Mouse (Mus musculus) layer of hippocampus, adult 8-10 months (tissue): ENCODE data around the gene Rnf214. TPM values are rescaled to one million over a fixed set of nuclear protein-coding genes. Genes with fewer than 3 reads are reported as not detected.

Experiments
- DNase-seq, 2 experiments: peaks; one replicate each; pipeline ENCODE4 v3.0.0; 2022; ENCODE audit warnings: low spot score in 2 of 2
- total RNA-seq, 4 experiments: library from RNA; stranded (reverse); gene quantifications; 2 replicates each; pipeline ENCODE4 v1.2.4; 2022

Rnf214 gene
- 10 to 100 TPM; 67.3 to 79.6 (median 72.2) TPM for total RNA-seq

DNA sequence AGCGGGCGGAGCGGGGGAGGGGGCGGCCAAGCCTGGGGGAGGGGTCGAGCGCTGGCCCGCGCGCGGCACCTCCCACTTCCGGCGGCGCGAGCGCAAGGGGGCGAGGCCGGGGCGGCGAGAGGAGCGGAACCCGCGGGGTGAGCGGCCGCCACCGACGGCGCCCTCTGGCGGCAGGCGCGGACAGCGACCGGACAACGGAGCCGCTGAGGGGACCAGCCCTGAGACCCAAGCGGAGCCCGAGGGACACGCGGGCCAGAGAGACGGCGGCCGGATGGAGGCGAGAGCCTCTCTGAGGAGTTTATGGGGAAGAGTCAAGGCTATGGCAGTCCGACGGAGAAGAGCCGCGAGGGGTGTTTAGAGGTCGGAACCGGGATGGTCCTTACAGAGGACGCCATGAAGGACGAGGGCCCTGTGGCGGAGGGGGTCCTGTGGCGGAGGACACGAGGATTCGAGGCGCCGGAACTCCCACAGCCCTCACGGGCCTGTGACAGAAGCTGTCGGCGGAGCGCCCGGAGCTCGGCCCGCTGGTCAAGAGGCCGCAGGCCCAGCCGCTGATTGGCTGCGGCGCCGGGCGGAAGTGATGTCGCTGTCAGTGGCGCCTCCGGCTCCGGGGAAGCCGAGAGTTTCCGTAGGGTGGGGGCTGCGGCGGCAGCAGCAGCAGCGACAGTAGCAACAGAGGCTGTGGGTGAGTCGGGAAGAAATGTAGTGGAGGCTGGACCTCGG lies at the start of gene Rnf214, which contains the start of gene Pcsk7:
TSS of gene Rnf214 (minus strand) at position 557 of the 723 bp plus-strand sequence.
TSS of gene Pcsk7 (plus strand) at position 143 of the 723 bp plus-strand sequence.
- peak; percentile 78 to 86 for DNase-seq

GRCm38 (mm10) chr9:45955107-45955963 lies 48.6 kb upstream of the Rnf214 start, which contains the start of gene Sidt2:
TSS of gene Sidt2 (minus strand) at chr9:45955258.
- DNase-seq: peak; percentile 82 to 91

DNA sequence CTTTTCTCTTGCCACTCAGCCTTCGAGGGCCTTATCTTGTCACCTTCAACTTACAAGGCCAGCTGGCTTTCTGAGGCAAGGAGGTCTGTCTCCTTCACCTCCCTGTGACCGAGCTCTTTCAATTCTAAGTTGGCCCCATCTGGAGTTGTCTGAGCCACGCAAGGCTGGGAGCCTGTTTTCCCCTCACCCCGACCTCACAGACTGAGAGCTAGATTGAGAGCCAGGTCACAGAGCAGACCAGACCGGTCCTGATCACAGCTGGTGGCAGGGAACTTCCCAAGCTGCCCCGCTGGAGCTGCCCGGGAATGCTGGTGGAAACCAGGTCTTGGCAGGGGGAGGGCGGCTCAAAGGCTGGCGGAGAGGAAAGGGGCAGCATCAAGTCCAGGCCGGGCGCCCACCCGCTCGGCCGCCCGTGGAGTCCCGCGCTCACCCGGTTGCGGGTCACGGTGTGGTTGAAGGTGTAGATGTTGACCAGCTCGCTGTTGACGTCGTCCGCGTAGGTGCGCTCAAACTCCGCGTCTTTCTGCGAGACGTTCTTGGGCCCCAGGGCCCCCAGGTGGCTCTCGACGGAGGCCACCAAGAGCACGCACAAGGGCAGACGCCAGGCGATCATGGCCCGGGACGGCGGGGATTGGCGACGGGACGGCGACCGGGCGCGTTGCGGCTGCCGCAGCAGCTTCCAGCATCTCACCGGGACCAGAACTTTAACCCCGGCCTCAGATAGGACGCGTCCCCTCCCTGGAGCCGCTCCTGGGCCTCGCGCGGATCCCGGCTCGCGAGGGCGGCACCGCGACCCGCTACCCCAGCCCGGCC lies 47.8 kb upstream of the Rnf214 start:
- DNase-seq: peak in 1 of 2 experiments; percentile 35

DNA sequence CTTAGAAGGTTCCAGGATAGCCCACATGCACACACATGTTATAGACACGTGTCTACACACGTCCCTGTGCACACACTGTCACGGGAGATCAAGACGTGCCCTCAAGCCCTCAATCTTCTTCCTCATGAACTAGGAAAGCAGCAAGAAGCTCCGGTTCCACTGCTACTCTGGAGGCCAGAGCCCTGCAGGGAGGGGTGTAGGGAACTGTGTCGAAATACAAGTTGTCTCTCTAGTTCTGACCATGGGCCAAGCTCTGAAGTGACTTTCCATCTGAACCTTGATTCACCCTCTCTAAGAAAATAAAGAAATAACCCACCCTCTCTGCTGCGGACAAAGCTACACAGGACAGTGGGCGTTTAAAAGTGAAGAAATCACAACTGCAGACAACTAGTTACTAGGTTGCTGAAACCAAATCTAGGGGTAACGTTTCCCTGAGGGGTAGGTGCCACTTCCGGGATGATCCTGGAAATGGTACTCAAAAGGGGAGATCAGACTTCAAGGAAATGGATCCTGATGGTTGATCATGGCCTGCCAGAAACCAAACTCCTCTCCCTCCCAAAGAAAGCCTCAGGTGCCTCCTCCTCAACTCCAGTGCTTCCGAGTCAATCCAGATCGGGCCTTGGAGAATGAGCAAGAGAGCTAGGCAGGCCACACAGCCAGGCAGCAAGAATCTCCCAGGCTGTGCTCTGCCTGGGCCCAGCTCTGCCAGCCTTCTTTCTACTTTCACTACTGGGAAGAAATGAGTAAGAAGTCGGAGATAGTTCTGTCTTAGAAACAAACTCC lies 47.0 kb upstream of the Rnf214 start:
- no peak for DNase-seq

DNA sequence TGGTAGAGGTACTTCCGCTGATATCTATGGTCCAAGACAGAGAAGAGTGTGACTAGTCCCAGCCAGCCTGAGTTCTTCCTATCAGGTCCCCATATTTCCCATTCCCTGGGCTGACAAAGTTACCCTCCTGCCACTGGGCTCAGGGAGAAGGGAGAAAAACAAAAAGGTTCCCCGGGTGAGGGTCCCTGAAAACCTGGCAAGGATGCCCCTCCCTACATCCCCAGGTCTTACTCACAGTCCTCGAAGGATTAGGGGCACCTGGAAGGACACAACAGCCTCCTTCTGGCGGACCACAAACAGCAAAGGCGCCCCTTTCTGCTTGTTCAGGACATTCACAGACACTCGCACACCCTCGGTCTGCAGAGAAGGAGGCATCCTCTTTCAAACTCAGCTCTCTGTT lies 46.2 kb upstream of the Rnf214 start:
- no peak for DNase-seq

DNA sequence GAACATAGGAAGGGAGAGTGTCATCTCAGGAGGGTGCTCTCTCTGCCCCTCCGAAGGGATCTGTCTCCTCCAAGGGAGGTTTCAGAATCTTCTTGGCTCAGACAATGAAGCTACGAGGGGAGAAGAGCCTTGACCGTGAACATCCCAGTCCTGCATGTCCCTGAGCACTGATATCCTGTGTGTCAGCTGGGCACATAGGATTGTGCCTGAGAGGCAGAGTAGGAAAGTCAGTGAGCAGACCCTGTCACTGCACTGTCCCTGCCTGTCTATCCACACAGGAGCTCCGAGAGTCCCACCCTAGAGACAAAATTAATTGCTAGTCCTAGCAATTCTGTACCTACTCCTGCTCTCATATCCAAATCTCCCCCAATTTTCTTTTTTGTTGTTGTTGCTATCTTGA lies 45.3 kb upstream of the Rnf214 start:
- no peak for DNase-seq

DNA sequence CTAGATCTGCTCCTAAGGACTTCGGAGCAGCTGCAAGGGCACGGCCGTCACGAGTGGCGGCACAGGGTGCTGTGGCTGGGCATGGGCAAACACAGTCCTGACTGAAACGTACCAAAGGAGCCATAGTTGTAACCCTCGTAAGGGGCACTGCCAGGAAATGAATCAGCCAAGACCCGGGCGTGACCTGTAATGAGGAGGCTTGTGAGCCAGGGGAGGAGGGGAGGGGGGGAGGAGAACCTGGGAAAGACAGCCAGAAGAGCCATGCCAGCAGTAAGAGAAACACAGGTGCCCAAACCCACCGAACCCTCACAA lies 40.1 kb upstream of the Rnf214 start:
- no peak for DNase-seq

- no peak for DNase-seq
Observed at GRCm38 (mm10) chr9:45946182-45946871, 39.6 kb upstream of the Rnf214 start.

DNA sequence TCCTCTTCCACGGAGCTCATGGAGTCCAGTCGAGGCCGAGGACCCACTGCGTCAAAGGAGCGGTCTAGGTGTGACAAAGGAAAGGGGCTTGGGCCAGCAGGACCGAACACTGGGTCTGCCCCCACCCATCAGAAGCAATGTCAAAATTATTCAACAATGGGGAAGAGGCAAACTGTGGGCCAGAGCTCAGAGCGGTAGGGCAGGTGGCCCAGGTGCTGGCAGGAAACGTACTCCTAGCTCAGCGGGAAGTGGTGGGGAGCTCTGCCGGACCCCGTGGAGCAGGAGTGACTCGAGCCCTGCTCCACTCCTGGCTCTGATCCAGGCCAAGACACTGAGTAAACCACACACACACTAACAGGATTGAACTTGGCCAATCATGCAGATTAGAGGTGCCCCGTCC lies 39.0 kb upstream of the Rnf214 start:
- no peak for DNase-seq

GRCm38 (mm10) chr9:45944506-45945400 lies 38.0 kb upstream of the Rnf214 start:
- no peak for DNase-seq

DNA sequence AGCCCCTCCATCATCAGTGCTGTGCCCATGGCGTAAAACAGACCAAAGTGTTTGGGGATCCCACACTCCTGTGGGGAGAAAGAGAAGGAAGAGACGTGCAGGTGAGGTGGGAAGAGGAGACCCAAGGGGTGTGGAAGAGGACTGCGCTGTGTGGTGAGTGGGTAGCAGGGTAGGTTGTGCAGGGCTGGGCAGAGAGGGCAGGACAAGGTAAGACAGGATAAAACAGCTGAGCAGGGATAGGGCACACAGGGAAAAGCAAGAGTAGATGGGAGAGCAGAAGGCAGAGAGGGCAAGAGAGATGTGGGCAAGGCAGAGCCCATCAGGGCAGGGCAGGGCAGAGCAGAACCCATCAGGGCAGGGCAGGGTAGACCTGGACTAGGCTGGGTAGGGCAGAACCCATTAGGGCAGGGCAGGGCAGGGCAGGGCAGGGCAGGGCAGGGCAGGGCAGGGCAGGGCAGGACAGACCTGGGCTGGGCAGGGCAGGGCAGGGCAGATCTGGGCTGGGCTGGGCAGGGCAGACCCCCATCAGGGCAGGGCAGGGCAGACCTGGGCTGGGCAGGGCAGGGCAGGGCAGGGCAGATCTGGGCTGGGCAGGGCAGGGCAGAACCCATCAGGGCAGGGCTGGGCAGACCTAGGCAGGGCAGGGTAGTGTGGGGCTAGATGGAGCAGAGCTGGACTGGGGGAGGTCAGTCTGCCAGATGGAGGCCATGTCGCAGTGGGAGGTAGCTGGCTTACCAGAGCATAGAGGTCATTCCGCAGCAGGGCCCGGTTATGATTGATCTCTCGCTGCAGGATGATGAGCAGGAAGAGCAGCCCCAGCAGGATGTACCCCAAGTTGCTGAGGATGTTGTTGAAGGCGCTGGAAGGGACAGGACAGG lies 37.2 kb upstream of the Rnf214 start:
- no peak for DNase-seq

DNA sequence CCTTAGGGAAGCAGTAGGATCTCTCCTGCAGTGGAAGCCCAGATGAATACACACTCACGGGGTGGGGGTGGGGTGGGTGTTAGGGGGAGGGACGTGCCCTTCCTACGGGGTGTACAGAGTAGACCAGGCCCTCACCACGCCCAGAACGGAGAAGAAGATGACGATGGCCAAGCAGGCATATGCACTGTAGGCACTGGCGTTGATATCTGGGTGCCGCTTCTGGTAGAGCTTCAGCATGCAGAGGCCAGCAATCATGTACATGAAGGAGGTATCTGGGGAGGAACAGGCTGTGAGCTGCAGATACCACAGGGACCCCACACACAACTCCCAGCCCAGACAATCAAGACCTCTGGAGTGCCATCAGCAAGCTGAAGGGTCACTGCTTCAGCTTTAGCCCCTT lies 36.2 kb upstream of the Rnf214 start:
- DNase-seq: no peak

DNA sequence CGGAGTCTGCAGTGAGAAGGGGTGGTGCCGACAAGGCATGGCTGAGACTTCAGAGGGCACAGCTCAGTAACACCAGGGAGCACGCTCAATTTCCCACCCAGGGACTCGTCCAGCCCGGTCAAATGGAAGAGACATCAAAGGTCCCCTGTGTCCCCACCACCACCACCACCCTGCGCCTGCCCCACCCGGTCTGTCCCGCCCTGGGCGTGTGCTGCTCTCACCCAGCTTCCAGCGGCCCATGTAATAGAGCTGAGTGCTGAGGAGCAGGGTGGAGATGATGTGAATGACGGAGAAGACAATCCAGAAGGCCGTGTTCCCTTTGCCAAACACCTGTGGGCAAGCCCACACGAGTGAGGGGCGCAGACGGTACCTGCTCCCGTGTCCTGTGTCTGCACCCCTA lies 35.8 kb upstream of the Rnf214 start:
- no peak for DNase-seq

- DNase-seq: no peak
Observed at GRCm38 (mm10) chr9:45941329-45941888, 34.7 kb upstream of the Rnf214 start.

- DNase-seq: no peak
Observed at GRCm38 (mm10) chr9:45939794-45940193, 33.1 kb upstream of the Rnf214 start.

GRCm38 (mm10) chr9:45938952-45939637 lies 32.4 kb upstream of the Rnf214 start:
- no peak for DNase-seq

- no peak for DNase-seq
Observed at GRCm38 (mm10) chr9:45938088-45938487, 31.4 kb upstream of the Rnf214 start.
